Mouse (Mus musculus) ES-Bruce4 (cell line): ENCODE data around the gene Cyp4f13. TPM values are rescaled to one million over a fixed set of nuclear protein-coding genes. Genes with fewer than 3 reads are reported as not detected.
A peak's percentile ranks its signal among the peaks of the same experiment; 100 is the strongest.

ENCODE experiments used
- H3K27ac ChIP-seq: 2 replicates; pipeline ENCODE4 v1.5.1; 2012; ENCODE audit warnings: low read length, inconsistent platforms; ENCODE audit not compliant: insufficient read depth
- H3K27me3 ChIP-seq: 2 replicates; pipeline ENCODE4 v1.6.1; 2012; ENCODE audit warnings: mild to moderate bottlenecking, low read length, inconsistent platforms; ENCODE audit not compliant: control insufficient read depth, poor library complexity, insufficient read depth, severe bottlenecking
- H3K36me3 ChIP-seq: 2 replicates; pipeline ENCODE4 v1.6.1; 2012; ENCODE audit warnings: inconsistent platforms, mild to moderate bottlenecking, low read length, moderate library complexity; ENCODE audit not compliant: control insufficient read depth, poor library complexity, insufficient read depth, severe bottlenecking
- H3K4me1 ChIP-seq: one replicate; pipeline ENCODE4 v1.8.1; 2011; ENCODE audit warnings: low read length; ENCODE audit not compliant: control insufficient read depth, insufficient read depth
- H3K4me3 ChIP-seq: 2 replicates; pipeline ENCODE4 v1.5.1; 2011; ENCODE audit warnings: low read depth, mild to moderate bottlenecking, low read length
- H3K9ac ChIP-seq: 2 replicates; pipeline ENCODE4 v1.6.1; 2012; ENCODE audit warnings: low read depth, mild to moderate bottlenecking, inconsistent platforms; ENCODE audit not compliant: poor library complexity, severe bottlenecking
- H3K9me3 ChIP-seq: replicated peaks from 2 replicates; pipeline ENCODE4 v1.6.1; 2012; ENCODE audit warnings: mild to moderate bottlenecking, low read length, inconsistent platforms; ENCODE audit not compliant: control insufficient read depth, poor library complexity, insufficient read depth, severe bottlenecking
- CTCF ChIP-seq: IDR thresholded peaks from one replicate; pipeline ENCODE4 v1.8.1; 2011; ENCODE audit warnings: low read depth, low read length
- EP300 ChIP-seq: IDR thresholded peaks from 2 replicates; pipeline ENCODE4 v1.6.1; 2011; ENCODE audit warnings: low read depth, low read length; ENCODE audit not compliant: insufficient read depth
- POLR2A ChIP-seq: IDR thresholded peaks from one replicate; pipeline ENCODE4 v1.8.1; 2011; ENCODE audit warnings: low read length; ENCODE audit not compliant: insufficient read depth
- polyA plus RNA-seq: library from polyadenylated mRNA; stranded (reverse); fragments of >200 nt; gene quantifications from 2 replicates; pipeline ENCODE4 v1.2.4, GENCODE M21; 2011; ENCODE audit warnings: low read depth; ENCODE audit not compliant: missing spikeins, insufficient read depth, insufficient read length

The Cyp4f13 gene
- polyA plus RNA-seq, 1 experiment = 18.8 TPM

DNA sequence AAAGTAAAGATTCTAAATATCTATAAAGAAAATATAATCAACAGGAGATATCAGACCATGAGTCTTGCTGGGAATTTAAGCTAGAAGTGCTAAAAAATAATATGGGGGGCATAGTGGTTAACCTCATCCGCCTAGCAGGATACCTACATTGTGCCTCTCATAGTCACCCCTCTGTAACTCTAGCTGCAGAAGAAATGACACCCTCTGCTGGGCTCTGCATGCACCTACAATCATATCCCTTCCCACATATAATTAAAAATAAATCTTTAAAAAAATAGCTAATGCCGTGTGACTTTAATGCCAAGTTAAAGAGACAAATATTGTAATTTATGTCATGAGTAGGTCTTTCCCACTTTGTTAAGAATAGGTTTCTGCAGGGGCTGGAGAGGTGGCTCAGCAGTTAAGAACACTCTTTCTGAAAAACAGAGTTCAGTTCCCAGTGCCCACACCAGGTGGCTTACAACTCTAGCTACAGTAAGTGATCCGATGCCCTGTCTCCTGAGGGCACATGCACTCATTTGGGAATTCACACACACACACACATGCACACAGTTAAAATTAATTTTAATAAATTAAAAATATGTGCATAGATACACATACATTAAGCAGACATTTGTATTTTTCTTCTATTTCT is 2.7 kb downstream of the Cyp4f13 start:
- H3K4me3 ChIP-seq = no peak overlapping the region
- no peak overlapping the region for H3K9ac ChIP-seq
- H3K27ac ChIP-seq = no peak overlapping the region
- no peaks in the 10 kb centered on the region for H3K27me3 ChIP-seq
- H3K4me1 ChIP-seq = no peaks in the 10 kb centered on the region
- H3K9me3 ChIP-seq = no peaks in the 10 kb centered on the region
- TF ChIP-seq POLR2A (no peak), EP300 (no peak), CTCF (no peak)
- no peaks in the 10 kb centered on the region for H3K36me3 ChIP-seq

DNA sequence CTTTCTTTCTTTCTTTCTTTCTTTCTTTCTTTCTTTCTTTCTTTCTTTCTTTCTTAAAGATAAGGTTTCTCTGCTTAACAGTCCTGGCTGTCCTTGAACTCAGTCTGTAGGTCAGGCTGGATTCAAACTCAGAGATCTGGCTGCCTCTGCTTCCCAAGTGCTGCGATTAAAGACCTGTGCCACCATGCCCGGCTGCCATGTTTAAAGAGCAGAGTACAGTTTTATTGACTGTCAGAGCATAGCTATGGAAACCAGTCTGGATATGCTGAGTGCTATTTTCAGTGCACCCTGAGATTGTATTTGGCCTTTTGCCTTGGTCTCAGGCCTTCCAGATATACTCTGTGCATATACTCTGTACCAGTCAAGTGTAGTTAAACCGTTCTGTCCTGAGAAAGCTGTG is 3.5 kb downstream of the Cyp4f13 start:
- H3K4me1 ChIP-seq = no peaks in the 10 kb centered on the region
- H3K9ac ChIP-seq = no peak overlapping the region
- no peak overlapping the region for H3K27ac ChIP-seq
- H3K4me3 ChIP-seq = no peak overlapping the region
- H3K27me3 ChIP-seq = no peaks in the 10 kb centered on the region
- no peaks in the 10 kb centered on the region for H3K36me3 ChIP-seq
- H3K9me3 ChIP-seq = no peaks in the 10 kb centered on the region
- TF ChIP-seq EP300 = no peak

DNA sequence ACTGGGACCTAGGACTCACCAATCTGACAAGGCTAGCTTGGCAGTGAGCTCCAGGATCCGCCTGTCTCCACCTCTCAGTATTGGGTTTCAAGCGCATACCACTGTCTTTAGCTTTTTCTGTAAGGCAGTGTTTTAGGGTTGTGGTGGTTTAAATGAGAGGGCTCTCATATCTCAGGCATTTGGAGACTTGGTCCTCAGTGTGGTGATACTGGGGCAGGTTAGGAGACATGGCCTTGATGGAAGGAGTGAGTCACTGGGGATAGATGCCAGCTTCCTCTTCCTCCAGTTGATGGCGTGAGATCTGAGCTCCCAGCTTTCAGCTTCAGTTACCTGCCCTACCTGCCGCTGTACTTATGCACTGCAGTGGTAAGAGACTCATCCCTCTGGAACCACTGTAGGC is 7.4 kb downstream of the Cyp4f13 start:
- Histone ChIP-seq H3K9ac (no peak overlapping the region), H3K27me3 (no peaks in the 10 kb centered on the region; the same call in 1 of the 2 replicates), H3K4me3 (no peak overlapping the region), H3K27ac (no peak overlapping the region), H3K9me3 (no peaks in the 10 kb centered on the region), H3K36me3 (no peaks in the 10 kb centered on the region), H3K4me1 (no peaks in the 10 kb centered on the region)
- TF ChIP-seq POLR2A (no peak), EP300 (no peak), CTCF (no peak)

DNA sequence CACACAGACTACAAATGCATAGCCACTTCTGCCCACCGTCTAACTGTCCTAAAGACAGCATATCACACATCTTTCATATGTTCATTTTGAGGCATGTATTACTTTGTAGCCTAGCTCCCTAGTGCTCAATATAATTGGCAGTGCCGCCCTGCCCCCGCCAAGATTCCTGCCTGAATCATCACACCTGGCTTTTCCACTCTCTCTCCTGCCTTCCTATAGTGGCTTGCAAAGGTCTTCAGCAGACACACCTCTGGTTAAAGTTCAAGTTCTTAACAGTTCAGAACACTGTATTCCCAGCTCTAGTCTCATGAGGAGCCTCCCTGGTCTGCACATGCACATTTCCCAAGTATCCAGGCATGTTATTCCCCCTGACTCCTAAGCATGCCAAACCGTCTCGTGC is 19.4 kb downstream of the Cyp4f13 start:
- H3K9ac ChIP-seq = no peak overlapping the region
- no peak overlapping the region for H3K27ac ChIP-seq
- H3K27me3 ChIP-seq = no peaks in the 10 kb centered on the region
- no peaks in the 10 kb centered on the region for H3K9me3 ChIP-seq
- no peaks in the 10 kb centered on the region for H3K4me1 ChIP-seq
- TF ChIP-seq POLR2A = no peak
- no peak for TF ChIP-seq CTCF
- H3K36me3 ChIP-seq = no peaks in the 10 kb centered on the region
- no peak overlapping the region for H3K4me3 ChIP-seq

DNA sequence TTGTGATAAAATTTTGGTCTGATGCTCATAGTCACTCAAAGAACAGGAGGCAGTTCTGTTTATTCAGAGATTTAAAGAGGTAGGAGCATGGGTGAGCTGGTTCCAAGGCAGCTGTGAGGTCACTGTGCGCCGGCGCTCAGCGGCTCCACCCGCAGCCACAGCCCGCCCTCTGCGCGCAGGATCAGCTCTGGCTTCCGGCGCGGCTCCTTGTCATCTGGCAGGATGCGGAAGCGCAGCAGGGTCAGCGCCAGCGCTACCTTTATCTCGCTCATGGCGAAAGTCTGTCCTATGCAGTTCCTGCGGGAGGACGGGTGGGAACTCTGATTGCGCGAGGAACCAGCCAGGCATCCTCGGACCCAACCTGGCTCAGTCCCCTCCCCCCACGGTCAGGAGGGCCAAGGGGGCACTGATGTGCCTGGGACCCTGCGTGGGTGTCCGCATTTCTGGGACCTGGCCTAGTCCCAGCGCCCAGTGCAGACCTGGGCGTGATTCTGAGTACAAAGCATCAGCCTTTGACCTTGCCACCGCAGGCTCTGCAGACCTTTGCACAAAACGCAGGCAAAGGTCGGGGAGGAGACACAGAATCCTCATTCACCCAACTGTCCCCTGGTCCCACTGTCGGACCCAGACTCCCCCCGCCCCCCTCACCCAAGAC is 22.4 kb downstream of the Cyp4f13 start:
- H3K36me3 ChIP-seq = no peaks in the 10 kb centered on the region
- no peak overlapping the region for H3K27ac ChIP-seq
- H3K9me3 ChIP-seq = no peaks in the 10 kb centered on the region
- H3K9ac ChIP-seq = peak overlapping the region; percentile 66
- H3K4me3 ChIP-seq = peak overlapping the region; percentile 86
- TF ChIP-seq EP300 (no peak), CTCF (no peak), POLR2A (peak; percentile 67)
- no peaks in the 10 kb centered on the region for H3K4me1 ChIP-seq
- no peaks in the 10 kb centered on the region for H3K27me3 ChIP-seq

DNA sequence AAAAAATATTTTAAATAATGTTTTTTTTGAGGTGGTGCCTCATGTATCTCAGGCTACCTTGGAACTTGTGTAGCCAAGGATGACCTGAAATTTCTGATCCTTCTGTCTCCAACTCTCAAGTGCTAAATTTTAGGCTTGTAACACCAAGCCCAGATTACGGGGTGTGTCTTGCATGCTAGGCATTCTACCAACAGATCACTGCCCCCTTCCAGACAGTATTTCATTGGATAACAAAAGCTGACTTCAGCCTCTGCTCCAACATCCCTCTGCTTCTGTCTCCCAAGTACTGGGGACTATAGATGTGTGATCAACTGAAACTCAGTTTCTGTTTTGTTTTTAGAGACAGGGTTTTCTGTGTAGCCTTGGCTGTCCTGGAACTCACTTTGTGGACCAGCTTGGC is 23.5 kb downstream of the Cyp4f13 start:
- H3K4me1 ChIP-seq = no peaks in the 10 kb centered on the region
- no peak overlapping the region for H3K27ac ChIP-seq
- no peak overlapping the region for H3K4me3 ChIP-seq
- H3K27me3 ChIP-seq = no peaks in the 10 kb centered on the region; the same call in 1 of the 2 replicates
- no peaks in the 10 kb centered on the region for H3K36me3 ChIP-seq
- no peaks in the 10 kb centered on the region for H3K9me3 ChIP-seq
- no peak for TF ChIP-seq EP300
- no peak for TF ChIP-seq CTCF
- TF ChIP-seq POLR2A = no peak
- peak overlapping the region; percentile 66; the same call in 1 of the 2 replicates for H3K9ac ChIP-seq
